Mouse (Mus musculus): Measurements from ENCODE around the gene Notch3.

Gene Notch3

DNA sequence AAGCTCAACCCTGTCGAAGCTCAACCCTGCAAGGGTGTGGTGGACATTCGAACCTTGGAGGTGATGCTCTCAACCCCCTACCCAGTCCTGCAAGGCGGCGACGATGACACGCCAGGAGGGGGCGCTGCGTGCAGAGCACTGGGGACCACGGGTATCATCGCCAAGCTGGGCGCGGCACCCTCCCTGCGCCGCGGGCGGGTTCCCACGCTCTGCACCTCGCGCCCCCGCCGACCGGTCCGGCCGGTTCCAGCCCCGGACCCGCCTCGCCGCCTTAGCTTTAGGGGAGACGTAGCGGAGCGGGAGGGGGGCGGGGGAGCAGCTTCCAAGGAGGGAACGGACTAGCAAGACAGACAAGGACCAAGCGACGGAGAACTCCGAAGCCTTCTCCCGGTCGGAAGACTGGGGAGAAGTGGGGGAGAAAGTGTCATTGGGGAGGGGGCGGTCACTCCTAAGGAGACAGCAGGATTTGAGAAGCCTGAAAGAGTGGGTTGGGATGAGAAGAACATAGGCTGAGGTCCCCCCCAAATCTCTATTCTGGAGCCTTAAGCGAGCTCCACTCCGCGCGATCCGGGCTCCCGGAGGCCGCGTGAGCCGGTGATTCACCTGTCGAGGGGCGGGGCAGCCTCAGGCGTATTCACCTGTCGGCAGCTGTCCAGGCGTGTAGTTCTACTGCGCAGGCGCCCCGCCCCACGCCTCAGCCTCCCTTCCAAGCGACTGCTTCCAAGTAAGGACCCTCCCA, 4.4 kb downstream of the Notch3 start:
- peak overlapping the region; percentile 80 for H3K4me3 ChIP-seq (replicated peaks; ENCODE audit: low read length)
- peaks cover 26% of the 10 kb centered on the region for H3K36me3 ChIP-seq (ENCODE audit: insufficient read depth, low read length)
- TF ChIP-seq CTCF (conservative IDR thresholded peaks at IDR 0.05; ENCODE audit: low read length) (peak; percentile 35; the same call in 1 of the 2 replicates), NANOG (IDR thresholded peaks at IDR 0.05; ENCODE audit: borderline replicate concordance, low read length) (no peak), POU5F1 (IDR thresholded peaks at IDR 0.05; ENCODE audit: borderline replicate concordance, low read length) (no peak)
- peaks cover 46% of the 10 kb centered on the region for H3K27me3 ChIP-seq (ENCODE audit: insufficient read depth, low read length)
- peaks cover 60% of the 10 kb centered on the region for H3K4me1 ChIP-seq (replicated peaks; ENCODE audit: low read depth, low read length)
- H3K9me3 ChIP-seq (ENCODE audit: low read length) = no peaks in the 10 kb centered on the region

DNA sequence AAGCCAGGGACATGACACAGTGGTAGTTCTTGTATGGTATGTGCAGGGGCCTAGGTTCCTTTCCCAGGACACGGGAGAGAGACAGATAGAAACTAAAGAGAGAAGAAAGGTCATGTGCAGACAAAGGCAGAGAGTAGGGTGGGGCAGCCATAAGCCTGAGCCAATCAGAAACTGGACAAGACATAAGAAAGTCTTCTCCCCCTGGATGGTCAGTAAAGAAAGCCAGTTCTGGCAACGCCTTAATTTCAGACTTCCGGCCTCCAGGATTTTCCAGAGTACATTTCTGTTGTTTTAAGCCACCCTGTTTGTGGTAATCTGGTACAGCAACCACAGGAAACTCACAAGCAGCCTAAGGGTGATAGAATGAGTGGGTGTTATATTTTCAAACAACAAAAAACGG, 5.8 kb downstream of the Notch3 start:
- Histone ChIP-seq H3K4me3 (replicated peaks; ENCODE audit: low read length) (no peak overlapping the region), H3K4me1 (replicated peaks; ENCODE audit: low read depth, low read length) (peaks cover 56% of the 10 kb centered on the region), H3K27me3 (ENCODE audit: insufficient read depth, low read length) (peaks cover 46% of the 10 kb centered on the region), H3K36me3 (ENCODE audit: insufficient read depth, low read length) (peaks cover 32% of the 10 kb centered on the region), H3K9me3 (ENCODE audit: low read length) (no peaks in the 10 kb centered on the region)
- no peak for TF ChIP-seq NANOG (IDR thresholded peaks at IDR 0.05; ENCODE audit: borderline replicate concordance, low read length)
- no peak for TF ChIP-seq CTCF (conservative IDR thresholded peaks at IDR 0.05; ENCODE audit: low read length)
- no peak for TF ChIP-seq POU5F1 (IDR thresholded peaks at IDR 0.05; ENCODE audit: borderline replicate concordance, low read length)

DNA sequence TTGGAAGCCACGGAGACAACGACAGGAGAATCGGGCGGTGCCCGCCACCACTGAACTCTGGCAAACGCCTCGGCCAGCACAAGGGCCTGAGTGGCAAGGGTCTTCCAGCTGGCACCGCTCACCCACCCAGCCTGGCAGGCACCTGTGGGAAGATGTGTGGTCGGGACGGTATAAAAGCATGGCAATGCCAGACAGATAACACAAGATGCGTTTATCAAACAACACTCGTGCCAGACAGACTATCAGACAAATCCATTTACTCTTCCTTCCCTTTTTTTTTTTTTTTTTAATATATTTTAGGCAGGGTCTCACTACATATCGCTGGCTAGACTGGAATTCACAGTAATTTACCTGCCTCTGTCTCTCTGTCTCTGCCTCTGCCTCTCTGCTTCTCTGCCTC, 7.8 kb downstream of the Notch3 start:
- Histone ChIP-seq H3K36me3 (ENCODE audit: insufficient read depth, low read length) (peaks cover 48% of the 10 kb centered on the region), H3K4me1 (replicated peaks; ENCODE audit: low read depth, low read length) (peaks cover 37% of the 10 kb centered on the region), H3K9me3 (ENCODE audit: low read length) (no peaks in the 10 kb centered on the region), H3K4me3 (replicated peaks; ENCODE audit: low read length) (0 out of 2 replicates have a peak overlapping the region, but pooled peaks have one; percentile 17), H3K27me3 (ENCODE audit: insufficient read depth, low read length) (peaks cover 35% of the 10 kb centered on the region)
- TF ChIP-seq NANOG (IDR thresholded peaks at IDR 0.05; ENCODE audit: borderline replicate concordance, low read length) = no peak
- TF ChIP-seq POU5F1 (IDR thresholded peaks at IDR 0.05; ENCODE audit: borderline replicate concordance, low read length) = no peak
- TF ChIP-seq CTCF (conservative IDR thresholded peaks at IDR 0.05; ENCODE audit: low read length) = no peak

DNA sequence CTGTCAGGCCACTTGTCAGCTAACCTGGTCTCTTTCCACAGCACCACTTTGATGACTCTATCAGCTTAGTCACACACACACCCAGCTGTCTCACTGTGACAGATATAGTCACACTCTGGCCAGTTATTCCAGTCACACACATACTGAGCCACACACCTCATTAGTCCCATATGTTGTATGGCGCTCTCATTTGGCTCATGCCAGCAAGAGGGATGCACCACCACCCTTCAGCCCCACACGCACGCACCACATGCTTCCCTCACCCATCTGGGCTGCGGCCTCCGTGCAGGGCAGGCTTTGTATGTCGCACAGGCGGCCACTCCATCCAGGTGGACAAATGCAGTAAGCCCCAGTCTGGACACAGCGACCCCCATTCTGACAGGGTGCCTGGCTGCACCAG, 19.9 kb downstream of the Notch3 start:
- Histone ChIP-seq H3K9me3 (ENCODE audit: low read length) (peaks cover 15% of the 10 kb centered on the region), H3K36me3 (ENCODE audit: insufficient read depth, low read length) (peaks cover 84% of the 10 kb centered on the region), H3K4me3 (replicated peaks; ENCODE audit: low read length) (no peak overlapping the region), H3K4me1 (replicated peaks; ENCODE audit: low read depth, low read length) (peaks cover 3% of the 10 kb centered on the region; the same call in 1 of the 2 replicates), H3K27me3 (ENCODE audit: insufficient read depth, low read length) (peaks cover 7% of the 10 kb centered on the region; the same call in 1 of the 2 replicates)
- no peak for TF ChIP-seq NANOG (IDR thresholded peaks at IDR 0.05; ENCODE audit: borderline replicate concordance, low read length)
- TF ChIP-seq POU5F1 (IDR thresholded peaks at IDR 0.05; ENCODE audit: borderline replicate concordance, low read length) = no peak
- TF ChIP-seq CTCF (conservative IDR thresholded peaks at IDR 0.05; ENCODE audit: low read length) = no peak

DNA sequence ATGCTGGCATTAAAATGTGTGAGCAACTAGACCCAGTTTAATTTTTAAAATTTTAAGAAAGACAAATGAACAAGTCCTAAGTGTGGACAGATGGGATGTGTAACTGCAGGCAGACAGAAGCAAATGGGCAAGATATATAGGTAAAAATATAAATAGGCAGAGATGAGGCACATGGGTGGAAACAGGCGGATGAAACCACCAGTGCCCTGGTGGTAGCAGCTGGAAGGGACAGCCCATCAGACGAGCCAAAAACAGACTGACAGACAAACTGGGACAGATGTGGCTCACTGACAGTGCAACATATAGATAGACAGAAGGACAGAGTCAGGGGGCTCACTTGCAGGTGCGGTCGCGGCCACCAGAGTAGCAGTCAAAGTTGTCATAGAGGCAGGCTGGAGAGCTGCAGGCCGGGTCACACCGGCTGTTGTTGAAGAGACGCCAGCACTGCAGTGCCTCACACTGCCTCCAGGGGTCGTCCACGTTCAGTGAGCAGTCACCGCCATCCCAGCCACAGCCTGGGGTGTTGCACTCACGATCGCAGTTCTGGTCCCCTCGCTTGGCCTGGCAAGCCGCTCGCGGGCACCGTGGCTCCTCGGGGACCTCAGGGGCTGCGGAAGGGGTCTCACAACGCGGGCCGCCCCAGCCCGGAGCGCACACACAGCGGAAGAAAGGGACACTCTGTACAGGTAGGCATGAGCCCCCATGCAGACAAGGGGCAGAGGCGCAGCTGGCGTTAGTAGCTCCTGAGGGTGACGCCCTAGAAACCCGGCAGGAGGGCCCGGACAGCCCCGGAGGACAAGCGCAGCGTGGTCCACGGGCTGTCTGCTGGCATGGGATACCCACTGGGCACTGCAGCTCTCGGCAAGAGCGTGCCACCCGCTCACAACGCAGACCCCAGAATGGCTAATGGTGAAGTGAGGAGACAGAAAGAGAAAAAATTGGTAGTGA, 23.5 kb downstream of the Notch3 start:
- H3K36me3 ChIP-seq (ENCODE audit: insufficient read depth, low read length) = peaks cover 86% of the 10 kb centered on the region

DNA sequence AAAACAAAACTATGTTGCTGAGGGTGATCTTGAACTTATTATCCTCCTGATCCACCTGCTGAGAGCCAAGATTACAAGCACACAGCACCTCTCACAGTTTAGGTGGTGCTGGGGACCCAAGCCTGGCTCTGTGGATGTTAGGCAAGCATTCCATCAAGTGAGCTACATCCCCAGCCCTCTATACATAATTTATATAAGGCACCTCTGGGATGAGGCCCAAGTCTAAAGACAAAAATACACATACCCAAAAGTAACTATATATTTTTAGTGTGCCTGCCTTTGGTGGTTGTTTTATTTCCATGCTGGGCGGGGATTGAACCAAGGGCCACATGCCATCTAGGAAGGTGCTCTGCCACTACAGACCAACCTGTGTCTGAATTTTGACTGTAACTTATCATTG, 24.4 kb downstream of the Notch3 start:
- H3K4me3 ChIP-seq (replicated peaks; ENCODE audit: low read length) = no peak overlapping the region
- TF ChIP-seq NANOG (IDR thresholded peaks at IDR 0.05; ENCODE audit: borderline replicate concordance, low read length) = no peak
- no peak for TF ChIP-seq POU5F1 (IDR thresholded peaks at IDR 0.05; ENCODE audit: borderline replicate concordance, low read length)
- no peak for TF ChIP-seq CTCF (conservative IDR thresholded peaks at IDR 0.05; ENCODE audit: low read length)
- peaks cover 6% of the 10 kb centered on the region; the same call in 1 of the 2 replicates for H3K4me1 ChIP-seq (replicated peaks; ENCODE audit: low read depth, low read length)
- H3K36me3 ChIP-seq (ENCODE audit: insufficient read depth, low read length) = peaks cover 86% of the 10 kb centered on the region
- H3K27me3 ChIP-seq (ENCODE audit: insufficient read depth, low read length) = peaks cover 7% of the 10 kb centered on the region; the same call in 1 of the 2 replicates
- peaks cover 7% of the 10 kb centered on the region for H3K9me3 ChIP-seq (ENCODE audit: low read length)

More for the DNA sequence above, 23.5 kb downstream of the Notch3 start:
- Histone ChIP-seq H3K4me3 (replicated peaks; ENCODE audit: low read length) (peak overlapping the region; percentile 73), H3K9me3 (ENCODE audit: low read length) (peaks cover 7% of the 10 kb centered on the region), H3K4me1 (replicated peaks; ENCODE audit: low read depth, low read length) (peaks cover 6% of the 10 kb centered on the region; the same call in 1 of the 2 replicates), H3K27me3 (ENCODE audit: insufficient read depth, low read length) (peaks cover 7% of the 10 kb centered on the region; the same call in 1 of the 2 replicates)
- no peak for TF ChIP-seq POU5F1 (IDR thresholded peaks at IDR 0.05; ENCODE audit: borderline replicate concordance, low read length)
- TF ChIP-seq CTCF (conservative IDR thresholded peaks at IDR 0.05; ENCODE audit: low read length) = peak; percentile 87

DNA sequence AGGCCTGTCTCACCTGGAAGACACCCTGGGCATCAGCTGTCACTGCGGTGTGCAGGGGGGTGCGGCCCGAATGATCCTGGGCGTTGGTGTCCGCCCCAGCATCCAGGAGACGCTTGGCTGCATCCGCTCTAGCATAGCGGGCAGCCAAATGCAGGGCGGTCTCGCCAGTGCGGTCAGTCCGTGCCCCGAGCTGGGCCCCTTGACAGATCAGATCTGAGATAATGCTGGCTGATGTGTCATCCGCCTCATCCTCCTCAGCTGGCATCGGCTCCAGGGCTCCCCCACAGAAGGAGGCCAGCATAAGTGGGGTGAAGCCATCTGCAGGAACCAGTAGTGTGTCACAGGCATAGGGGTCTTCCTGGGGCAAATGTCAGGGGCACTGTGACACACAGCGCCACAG, 33.3 kb downstream of the Notch3 start:
- TF ChIP-seq CTCF (conservative IDR thresholded peaks at IDR 0.05; ENCODE audit: low read length) (no peak), POU5F1 (IDR thresholded peaks at IDR 0.05; ENCODE audit: borderline replicate concordance, low read length) (no peak), NANOG (IDR thresholded peaks at IDR 0.05; ENCODE audit: borderline replicate concordance, low read length) (no peak)
- H3K36me3 ChIP-seq (ENCODE audit: insufficient read depth, low read length) = peaks cover 64% of the 10 kb centered on the region
- no peaks in the 10 kb centered on the region for H3K9me3 ChIP-seq (ENCODE audit: low read length)
- H3K4me1 ChIP-seq (replicated peaks; ENCODE audit: low read depth, low read length) = peaks cover 47% of the 10 kb centered on the region
- peak overlapping the region; percentile 58 for H3K4me3 ChIP-seq (replicated peaks; ENCODE audit: low read length)
- no peaks in the 10 kb centered on the region for H3K27me3 ChIP-seq (ENCODE audit: insufficient read depth, low read length)

DNA sequence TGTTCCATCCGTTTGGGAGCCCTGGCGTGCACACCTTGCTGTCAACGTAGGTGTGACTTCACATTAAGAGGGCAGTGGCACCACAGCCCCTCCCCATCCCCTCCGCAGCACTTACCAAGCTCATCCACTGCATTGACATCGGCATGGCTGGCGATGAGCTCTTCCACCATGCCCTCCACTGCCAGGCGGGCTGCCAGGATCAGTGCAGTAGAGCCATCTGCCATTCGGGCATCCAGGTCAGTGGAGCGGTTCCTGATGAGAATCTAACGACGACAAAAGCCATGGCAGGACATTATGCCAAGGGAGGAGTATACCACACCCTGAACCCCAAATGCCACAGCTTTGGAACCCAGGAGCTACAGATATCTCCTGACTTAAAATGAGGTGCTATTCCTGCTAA, 34.6 kb downstream of the Notch3 start:
- Histone ChIP-seq H3K4me1 (replicated peaks; ENCODE audit: low read depth, low read length) (peaks cover 47% of the 10 kb centered on the region), H3K4me3 (replicated peaks; ENCODE audit: low read length) (no peak overlapping the region), H3K36me3 (ENCODE audit: insufficient read depth, low read length) (peaks cover 64% of the 10 kb centered on the region), H3K27me3 (ENCODE audit: insufficient read depth, low read length) (no peaks in the 10 kb centered on the region), H3K9me3 (ENCODE audit: low read length) (no peaks in the 10 kb centered on the region)
- TF ChIP-seq NANOG (IDR thresholded peaks at IDR 0.05; ENCODE audit: borderline replicate concordance, low read length) = no peak
- no peak for TF ChIP-seq POU5F1 (IDR thresholded peaks at IDR 0.05; ENCODE audit: borderline replicate concordance, low read length)
- no peak for TF ChIP-seq CTCF (conservative IDR thresholded peaks at IDR 0.05; ENCODE audit: low read length)
